Mouse (Mus musculus): ENCODE measurements around the gene Crtc2.
A peak's percentile ranks its signal among the peaks of the same experiment; 100 is the strongest.
"Not testable (repeated sequence)": the region's sequence is repeated elsewhere in the genome, so short reads cannot be mapped to it uniquely, and the experiment has no call there.

Gene Crtc2

DNA sequence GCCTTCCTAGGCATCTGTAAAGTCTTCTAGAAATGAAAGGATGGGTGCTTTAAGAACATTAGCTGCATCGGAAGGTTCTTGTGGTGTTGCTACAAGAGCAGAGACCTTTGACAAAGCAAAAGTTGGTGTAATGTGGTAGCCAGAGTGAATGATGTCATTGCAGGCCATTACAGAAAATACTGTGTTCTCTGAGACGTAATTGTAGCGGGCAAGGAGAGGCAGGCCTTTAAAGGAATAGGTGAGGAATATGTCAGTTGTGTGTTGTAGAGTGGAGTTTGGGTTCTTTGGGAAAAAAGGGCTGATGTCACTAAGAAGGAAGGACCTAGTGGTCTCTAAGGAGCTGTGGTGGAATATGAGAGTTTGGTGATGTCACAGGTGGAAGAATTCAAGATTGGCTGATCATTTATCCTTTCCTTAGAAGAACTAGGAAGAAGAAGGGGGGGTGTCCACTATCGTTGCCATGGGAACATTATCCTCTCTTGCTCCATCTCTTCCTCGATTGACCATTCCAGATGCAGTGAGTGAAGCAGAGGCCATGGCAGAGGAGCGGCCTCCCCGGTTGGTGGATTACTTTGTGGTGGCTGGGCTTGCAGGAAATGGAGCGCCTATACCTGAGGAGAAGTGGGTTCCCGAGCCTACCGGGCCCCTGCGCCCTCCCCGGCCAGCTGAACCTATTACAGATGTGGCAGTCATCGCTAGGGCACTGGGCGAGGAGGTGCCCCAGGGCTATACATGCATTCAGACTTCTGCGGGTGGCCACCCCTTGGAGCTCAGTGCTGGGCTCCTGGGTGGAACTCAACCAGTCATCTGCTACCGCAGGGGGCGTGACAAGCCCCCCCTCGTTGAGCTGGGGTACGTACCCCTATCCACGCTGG lies 13.2 kb downstream of the Crtc2 start:
- DNase-seq (ENCODE audit: low read depth) = no peak

DNA sequence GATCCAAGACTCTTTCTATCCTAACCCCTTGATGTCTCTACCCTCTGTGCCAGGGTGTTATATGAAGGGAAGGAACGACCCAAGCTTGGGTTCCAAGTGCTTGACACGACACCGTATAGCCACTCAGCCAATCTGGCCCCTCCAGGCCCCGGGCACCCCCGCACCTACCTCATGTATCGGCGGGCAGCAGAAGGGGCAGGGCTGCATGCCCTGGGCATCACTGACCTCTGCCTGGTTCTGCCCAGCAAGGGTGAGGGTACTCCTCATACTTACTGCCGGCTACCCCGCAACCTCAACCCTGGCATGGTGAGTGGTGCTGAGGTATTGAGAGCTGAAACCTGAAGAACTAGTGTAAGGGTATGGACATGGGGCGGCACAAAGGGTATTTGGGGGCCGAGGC lies 14.2 kb downstream of the Crtc2 start:
- DNase-seq (ENCODE audit: low read depth) = no peak

DNA sequence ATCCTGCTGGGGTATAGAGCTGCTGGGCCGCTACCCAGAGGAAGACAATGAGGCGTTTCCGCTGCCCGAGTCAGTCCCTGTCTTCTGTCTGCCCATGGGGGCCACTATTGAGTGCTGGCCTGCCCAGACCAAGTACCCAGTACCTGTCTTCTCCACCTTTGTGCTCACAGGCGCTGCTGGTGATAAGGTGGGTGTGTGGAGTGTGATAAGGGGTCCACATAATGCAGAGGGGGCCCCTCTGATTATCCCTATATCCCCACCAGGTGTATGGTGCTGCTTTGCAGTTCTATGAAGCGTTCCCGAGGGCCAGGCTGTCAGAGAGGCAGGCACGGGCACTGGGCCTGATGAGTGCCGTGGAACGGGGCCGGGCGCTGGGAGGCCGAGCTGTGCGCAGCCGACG lies 15.0 kb downstream of the Crtc2 start:
- DNase-seq (ENCODE audit: low read depth) = no peak

DNA sequence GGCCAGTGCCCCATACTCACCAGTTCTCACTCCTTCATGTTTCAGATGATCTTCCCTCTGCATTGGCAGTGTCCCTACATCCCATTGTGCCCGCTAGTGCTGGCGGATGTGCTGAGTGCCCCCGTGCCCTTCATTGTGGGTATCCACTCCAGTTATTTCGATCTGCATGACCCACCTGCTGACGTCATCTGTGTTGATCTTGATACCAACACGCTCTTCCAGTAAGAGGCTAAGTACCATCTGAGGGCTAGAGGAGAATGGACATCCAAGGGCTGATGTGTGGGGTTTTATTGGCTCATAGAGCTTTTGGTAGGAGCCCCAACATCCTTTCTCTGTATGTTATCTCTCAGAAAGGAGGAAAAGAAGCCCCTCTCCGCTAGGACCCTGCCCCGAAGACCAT lies 16.8 kb downstream of the Crtc2 start:
- no peak for DNase-seq (ENCODE audit: low read depth)

DNA sequence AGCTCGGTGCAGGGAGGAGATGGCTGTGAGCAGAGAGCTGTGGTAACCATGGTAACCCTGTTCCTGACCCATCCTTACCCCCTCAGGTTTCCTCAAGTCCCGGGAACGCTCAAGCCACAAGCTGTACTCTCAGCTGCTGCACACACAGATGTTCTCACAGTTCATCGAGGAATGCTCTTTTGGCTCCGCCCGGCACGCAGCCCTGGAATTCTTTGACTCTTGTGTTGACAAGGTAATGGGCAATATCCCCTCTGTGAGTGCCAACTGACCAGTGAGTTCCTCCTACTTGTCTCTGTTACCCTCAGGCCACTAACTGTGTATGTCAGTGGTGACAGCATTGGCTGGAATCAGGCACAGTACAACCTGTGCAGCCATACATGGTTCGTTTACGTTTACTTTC lies 18.2 kb downstream of the Crtc2 start:
- no peak for DNase-seq (ENCODE audit: low read depth)

DNA sequence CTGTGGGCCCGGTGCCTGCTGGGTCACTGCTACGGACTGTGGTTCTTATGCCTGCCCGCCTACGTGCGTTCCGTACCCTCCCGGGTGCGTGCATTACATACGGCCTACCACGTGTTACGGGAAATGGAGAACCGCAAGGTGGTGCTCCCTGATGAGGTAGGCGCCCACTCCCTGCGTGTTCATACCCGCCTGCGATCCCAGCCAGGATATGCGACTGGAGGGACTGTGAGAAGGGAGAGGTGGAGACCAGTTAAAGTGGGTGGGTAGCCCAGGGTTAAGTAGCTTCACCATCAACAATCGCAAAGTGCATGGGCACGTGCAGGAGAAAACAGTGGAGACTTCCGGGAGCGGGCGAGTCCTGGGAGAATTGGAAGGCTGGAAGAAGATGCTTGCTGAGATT lies 19.9 kb downstream of the Crtc2 start:
- no peak for DNase-seq (ENCODE audit: low read depth)

DNA sequence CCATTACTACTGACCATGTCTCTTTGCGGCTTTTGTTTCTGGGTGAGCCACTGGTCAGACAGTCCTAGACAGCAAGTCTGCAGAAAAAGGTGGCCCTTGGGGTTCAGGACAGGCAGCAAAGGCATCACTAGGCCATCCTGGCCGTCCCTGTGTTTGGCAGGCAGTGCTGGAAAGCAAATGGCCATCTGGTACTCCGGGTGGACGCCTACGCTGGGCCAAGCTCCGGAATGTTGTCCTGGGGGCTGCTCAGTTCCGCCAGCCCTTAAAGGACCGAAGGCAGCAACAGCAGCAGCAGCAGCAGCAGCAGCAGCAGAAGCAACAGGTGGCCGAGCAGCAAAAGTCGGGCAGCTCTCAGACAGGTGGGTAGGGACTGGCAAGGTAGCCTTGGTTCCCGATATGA lies 21.3 kb downstream of the Crtc2 start:
- DNase-seq (ENCODE audit: low read depth) = no peak

DNA sequence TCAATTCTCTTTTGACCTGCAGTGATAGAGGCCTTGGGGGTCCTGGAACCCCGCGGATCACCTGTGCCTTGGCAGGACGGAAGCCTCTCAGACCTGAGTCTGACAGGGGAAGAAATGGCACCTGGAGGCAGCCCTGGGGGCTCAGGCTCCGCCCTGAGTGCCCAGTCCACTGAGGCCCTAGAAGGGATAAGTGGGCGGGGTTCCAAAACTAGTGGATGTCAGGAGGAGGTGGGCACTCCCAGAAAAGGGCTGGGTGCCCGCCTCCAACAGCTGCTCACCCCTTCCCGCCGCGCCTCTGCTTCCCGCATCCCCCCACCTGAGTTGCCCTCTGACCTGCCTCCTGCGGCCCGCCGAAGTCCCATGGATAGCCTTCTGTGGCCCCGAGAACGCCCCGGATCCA lies 22.9 kb downstream of the Crtc2 start:
- no peak for DNase-seq (ENCODE audit: low read depth)

DNA sequence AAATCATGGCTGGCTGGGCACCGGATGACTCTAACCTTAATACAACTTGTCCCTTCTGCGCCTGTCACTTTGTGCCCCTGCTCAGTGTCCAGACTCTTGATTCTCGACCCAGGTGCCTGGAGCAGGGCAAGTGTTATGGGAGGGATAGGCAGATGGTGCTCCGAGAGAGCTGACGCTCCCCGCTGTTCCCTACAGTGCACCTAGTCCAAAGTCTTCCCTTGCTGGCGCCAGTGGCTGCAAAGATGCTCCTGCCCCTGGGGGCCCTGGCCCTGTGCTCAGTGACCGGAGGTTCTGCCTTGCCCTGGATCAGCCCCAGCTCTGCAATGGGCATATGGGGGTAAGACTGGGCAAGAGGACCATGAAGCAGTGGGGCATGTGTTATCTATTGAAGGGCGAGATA lies 23.8 kb downstream of the Crtc2 start:
- DNase-seq (ENCODE audit: low read depth) = no peak

DNA sequence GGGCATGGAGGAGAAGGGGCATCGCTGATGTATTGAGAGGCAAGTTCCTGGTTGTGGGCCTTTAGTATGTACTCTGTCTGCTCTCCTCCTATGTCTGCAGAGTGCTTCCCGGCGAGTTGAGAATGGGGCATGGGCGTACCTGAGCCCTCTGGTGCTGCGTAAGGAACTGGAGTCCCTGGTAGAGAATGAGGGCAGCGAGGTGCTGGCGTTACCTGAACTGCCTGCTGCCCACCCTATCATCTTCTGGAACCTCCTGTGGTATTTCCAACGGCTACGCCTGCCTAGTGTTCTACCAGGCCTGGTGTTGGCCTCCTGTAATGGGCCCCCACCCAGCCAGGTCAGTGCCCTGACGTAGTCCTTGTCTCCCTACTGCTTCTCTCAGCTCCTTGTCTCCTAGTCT lies 24.2 kb downstream of the Crtc2 start:
- no peak for DNase-seq (ENCODE audit: low read depth)

DNA sequence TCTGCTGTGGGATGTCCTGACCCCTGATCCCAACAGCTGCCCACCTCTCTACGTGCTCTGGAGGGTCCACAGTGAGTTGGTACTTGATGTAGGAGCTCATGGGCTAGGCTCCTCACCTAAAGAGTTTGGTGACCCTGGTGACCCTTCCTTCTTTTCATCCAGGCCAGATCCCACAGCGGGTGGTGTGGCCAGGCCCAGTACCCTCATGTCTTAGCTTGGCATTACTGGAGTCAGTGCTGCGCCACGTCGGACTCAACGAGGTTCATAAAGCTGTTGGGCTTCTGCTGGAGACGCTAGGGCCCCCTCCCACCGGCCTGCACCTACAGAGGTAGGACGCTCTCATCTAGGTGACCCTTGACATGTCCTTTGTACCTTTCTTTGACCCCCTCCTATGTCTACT lies 25.3 kb downstream of the Crtc2 start:
- no peak for DNase-seq (ENCODE audit: low read depth)

DNA sequence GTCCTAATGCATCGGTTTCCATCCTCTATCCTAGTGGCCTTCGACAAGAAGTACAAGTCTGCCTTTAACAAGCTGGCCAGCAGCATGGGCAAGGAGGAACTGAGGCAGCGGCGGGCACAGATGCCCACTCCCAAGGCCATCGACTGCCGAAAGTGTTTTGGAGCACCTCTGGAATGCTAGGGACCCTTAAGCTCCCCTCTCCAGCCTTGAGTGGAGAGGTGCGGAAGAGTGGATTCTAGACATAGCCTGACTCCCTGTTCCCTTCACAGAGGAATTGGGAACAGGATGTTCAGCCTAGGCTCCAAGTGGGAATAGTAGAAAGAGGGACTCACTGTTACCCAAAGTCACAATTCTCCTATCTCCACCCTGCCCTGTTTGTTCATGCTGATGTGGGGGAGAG lies 25.8 kb downstream of the Crtc2 start:
- no peak for DNase-seq (ENCODE audit: low read depth)

DNA sequence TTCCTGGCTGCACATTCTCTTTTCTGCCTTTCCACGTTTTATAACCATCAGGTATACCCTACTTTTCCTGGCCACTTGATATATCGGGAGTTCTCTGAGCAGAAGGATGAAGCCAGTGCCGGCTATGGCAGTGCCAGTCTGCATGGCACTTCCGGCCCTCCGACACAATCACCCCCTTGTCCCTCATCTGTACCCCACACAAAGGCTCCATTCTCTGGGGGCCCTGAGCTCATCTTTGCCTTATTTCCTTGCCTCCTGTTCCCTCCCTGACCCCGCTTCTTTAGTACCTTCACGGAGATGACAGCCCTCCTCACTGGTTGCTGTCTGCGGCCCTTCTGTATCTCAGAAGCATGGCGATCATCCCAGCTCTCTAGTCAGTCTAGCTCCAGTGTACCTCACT lies 26.7 kb downstream of the Crtc2 start:
- DNase-seq (ENCODE audit: low read depth) = no peak

DNA sequence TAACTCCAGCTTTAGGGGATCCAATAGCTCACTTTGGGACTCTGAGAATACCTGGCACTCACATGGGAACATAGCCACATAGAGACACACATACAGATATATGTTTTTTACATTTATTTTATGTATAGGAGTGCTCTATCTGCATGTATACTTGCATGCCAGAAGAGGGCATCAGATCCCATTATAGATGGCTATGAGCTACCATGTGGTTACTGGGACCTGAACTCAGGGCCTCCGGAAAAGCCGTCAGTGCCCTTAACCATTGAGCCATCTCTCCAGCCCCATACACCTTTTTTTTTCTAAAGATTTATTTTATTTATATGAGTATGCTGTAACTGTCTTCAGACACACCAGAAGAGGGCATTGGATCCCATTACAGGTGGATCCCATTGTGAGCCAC lies 30.2 kb downstream of the Crtc2 start:
- no peak for DNase-seq (ENCODE audit: low read depth)

DNA sequence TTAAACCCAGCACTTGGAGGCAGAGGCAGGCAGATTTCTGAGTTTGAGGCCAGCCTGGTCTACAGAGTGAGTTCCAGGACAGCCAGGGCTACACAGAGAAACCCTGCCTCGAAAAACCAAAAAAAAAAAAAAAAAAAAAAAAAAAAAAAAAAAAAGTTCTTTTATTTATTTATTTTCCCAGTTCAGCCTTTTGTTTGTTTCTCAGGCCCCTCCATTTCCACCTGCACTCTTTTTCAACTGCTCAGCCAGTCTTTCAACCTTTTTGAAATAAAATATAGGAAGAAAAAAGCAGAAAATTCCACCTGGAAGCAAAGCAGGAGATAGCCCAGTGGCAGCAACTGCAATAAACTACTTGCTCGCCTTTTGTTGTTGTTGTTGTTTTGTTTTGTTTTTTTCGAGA lies 35.4 kb downstream of the Crtc2 start:
- not testable (repeated sequence) for DNase-seq (ENCODE audit: low read depth)

DNA sequence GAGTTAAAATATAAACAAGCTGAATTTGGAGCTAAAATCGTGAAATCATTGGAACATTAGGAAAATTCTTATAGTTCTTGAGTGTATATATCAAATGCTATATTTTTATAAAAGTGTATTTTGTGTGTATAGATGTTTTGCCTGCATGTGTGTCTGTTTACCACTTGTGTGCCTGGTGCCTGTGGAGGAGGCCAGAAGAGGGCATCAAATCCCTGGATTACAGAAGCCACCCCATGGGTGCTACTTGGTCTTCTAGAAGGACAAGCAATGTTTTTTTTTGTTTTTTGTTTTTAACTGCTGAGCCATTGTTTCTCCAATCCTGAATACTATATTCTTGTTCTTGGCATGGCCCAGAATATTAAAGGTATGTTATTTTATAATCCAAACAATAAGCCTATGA lies 36.6 kb downstream of the Crtc2 start:
- DNase-seq (ENCODE audit: low read depth) = no peak

DNA sequence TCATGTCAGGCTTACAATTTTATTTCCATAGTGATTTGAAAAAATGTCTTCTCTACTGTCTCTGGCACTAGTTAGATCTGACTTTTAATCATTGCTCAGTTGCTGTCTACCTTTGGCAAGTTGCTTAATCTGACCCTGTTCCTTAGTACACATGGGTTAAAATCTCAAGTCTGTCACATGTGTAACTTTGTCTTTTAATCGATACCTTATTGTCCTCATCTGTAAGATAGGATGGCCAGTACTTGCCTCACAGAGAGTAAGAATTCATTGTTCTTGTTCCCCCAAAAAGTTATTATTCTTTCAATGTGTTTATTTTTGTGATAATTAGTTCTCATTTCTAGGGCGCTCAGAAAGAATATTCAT lies 38.0 kb downstream of the Crtc2 start:
- no peak for DNase-seq (ENCODE audit: low read depth)

DNA sequence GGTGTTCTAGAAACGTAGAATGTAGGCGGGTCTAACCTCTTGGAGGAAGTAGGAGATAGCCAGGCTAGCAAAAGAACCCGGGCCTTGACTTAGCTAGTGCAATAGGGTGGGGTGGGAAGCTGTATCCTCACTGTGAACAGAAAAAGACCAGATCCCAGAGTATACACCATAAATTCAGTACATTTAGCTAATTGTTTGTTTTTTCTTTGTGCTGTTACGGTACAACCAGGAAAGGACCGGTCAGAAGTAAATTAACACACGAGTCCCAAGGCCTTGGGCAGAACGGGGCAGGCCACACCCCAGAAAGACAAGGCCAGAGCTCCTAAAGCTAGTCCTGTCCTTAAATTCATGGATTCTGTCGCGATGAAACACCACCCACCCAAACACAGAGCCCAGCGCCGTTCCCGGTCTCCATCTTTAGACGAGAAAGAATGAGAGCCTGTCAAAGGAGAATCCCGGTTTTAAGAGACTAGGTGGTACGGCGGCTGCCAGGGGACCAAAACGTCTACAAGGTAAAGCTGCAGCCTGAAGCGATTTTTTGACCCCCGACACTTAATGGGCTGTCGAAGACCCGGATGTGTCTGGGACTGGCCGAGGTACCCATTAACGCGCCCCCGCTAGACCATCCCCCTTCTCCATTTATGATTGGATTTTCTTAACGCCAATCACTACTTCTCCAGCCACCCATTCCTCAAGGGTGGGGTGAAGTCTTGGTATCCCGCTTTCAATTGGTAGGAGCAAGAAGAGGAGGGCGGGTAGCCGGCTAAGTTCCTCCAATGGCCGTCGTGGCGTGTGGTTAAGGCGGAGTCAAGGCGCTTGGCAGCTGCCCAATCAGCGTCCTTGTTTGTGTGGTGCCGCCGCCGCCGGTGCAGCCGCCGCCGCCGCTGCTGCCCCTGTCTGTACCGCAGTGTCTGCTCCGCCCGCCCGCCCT lies 38.6 kb downstream of the Crtc2 start, which contains the start of gene Gatad2b:
Gene Gatad2b, plus strand, starts transcription at position 834 of the 931 bp plus-strand sequence.
- peak; percentile 99 for DNase-seq (ENCODE audit: low read depth)

DNA sequence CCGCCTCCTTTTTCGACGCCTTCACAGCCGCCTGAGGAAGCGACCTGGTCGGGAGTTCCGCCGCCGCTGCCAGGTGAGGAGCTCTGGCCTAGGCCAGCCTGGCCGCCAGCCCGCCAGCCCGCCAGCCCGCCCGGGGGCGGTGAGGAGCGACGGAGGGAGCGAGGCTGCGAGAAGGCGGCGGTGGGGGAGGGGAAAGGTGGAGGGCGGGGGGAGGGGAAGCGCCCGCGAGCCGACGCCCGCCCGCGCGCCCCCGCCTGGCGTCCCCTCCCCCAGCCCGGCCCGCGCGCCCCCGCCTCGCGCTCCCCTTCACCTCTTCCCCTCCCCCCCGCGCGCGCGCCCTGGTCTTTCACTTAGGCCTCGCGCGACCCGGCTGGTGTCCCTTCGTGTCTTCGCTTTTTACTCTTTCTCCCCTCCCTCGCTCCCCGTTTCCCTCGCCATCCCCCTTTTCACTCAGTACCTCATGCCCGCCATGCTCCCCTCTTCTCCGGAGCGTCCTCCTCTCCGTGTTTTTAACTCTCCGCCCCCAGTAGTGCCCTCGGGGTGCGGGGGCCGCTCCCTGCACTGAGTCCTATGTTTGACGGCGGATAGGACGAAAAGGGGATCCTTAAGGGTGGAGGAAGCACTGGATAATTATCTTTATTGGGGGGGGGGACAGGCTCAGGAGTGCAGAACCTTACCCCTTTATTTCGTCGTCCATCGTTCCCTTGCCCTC lies 39.5 kb downstream of the Crtc2 start:
- peak; percentile 34 for DNase-seq (ENCODE audit: low read depth)

DNA sequence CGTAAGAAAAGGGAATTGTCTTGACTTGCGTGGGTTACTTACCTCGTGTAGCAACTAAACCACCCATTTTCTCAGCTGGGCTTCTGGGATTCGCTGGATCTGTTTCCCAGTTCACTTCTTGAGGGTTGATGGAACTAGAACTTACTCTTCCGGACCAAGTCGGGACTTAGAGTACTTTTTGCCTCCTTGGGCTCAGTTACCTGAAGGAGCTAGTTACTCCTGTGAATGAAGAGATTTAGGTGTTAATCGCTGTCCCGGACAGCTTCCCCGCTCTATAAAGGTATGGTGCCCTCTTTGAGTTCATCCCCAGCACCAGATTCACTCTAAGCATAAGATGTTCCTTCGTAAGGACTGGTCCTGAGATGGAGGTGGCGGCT lies 40.1 kb downstream of the Crtc2 start:
- DNase-seq (ENCODE audit: low read depth) = peak; percentile 23

DNA sequence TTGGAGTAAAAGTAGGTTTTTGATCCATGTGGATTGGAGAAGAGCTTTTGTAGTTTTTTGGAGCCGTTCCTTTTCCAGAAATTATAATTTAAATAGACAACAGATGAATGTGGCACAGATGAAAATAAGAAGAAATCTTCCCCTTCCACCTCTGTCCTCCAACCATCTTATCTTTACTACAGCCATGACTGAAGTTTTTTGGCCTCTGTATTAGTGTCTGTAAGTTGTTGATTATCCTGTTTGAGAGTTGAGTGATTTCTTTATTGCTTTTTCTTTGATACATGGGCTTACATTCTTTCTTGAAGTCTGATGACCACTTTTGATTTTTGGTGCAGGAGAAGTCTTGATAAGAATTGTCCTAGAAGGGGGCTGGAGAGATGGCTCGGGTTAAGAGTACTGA lies 40.7 kb downstream of the Crtc2 start:
- peak; percentile 24 for DNase-seq (ENCODE audit: low read depth)

DNA sequence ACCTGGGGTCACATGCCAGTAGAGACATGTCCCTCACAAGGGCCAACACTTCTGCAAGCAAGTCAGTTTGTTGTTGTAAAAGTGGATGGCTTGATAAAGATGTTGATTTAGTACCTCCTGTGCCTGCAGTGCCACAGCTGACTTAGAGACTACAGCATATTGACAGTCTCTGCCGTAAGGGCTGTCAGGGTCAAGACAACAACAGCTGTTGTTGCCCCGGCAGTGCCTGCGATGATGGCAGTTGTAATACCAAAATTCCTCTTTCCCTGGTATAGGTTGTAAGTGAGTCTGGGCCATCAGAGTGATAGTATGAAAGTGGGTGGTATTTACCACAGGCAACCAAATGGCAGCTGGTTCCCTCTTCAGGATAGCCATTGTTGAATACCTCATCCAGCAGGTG lies 51.8 kb downstream of the Crtc2 start:
- no peak for DNase-seq (ENCODE audit: low read depth)

DNA sequence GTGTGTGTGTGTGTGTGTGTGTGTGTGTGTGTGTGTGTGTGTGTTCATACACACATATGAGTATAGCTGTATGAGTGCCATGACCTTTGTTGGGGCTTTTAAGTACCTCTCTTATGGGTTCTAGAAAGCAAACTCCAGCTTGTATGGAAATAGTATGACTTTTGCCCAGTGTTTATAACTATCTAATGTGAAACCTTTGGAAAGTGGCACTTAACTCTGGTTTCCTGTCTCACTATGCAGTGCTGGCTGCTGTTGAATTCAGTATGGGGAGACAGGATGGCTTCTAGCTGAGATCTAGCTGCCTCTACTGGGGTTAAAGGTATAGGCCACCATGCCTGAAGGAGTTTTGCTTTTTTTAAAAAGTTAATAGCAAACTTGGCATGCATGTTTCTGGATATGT lies 55.6 kb downstream of the Crtc2 start:
- DNase-seq (ENCODE audit: low read depth) = no peak
